Mouse (Mus musculus) liver, embryonic 12.5 days (tissue): ENCODE measurements around the gene Lix1. TPM values are rescaled to one million over a fixed set of nuclear protein-coding genes. Genes with fewer than 3 reads are reported as not detected.

Source experiments
- ATAC-seq: fragments of 200-750 bp; cut with Nextera tagmentation; 2 replicates; pipeline ENCODE4 v1.8.0; 2017; ENCODE audit warnings: moderate number of reproducible peaks, mild to moderate bottlenecking, moderate library complexity
- H3K27ac ChIP-seq: fragments of 300-500 bp; sonication (generic); 2 replicates; pipeline ENCODE4 v1.5.1; 2016; ENCODE audit warnings: mild to moderate bottlenecking
- H3K27me3 ChIP-seq: fragments of 300-500 bp; sonication (generic); replicated peaks from 2 replicates; pipeline ENCODE4 v1.6.1; 2016; ENCODE audit warnings: mild to moderate bottlenecking, moderate library complexity
- H3K36me3 ChIP-seq: fragments of 300-500 bp; sonication (generic); 2 replicates; pipeline ENCODE4 v1.6.1; 2016; ENCODE audit warnings: mild to moderate bottlenecking, moderate library complexity
- H3K4me1 ChIP-seq: fragments of 300-500 bp; sonication (generic); 2 replicates; pipeline ENCODE4 v1.6.1; 2016
- H3K4me2 ChIP-seq: fragments of 300-500 bp; sonication (generic); 2 replicates; pipeline ENCODE4 v1.6.1; 2016; ENCODE audit warnings: mild to moderate bottlenecking, moderate library complexity
- H3K4me3 ChIP-seq: fragments of 300-500 bp; sonication (generic); 2 replicates; pipeline ENCODE4 v1.5.1; 2016; ENCODE audit warnings: mild to moderate bottlenecking, moderate library complexity
- H3K9ac ChIP-seq: fragments of 300-500 bp; sonication (generic); 2 replicates; pipeline ENCODE4 v1.6.1; 2016; ENCODE audit warnings: mild to moderate bottlenecking, moderate library complexity
- H3K9me3 ChIP-seq: fragments of 300-500 bp; sonication (generic); replicated peaks from 2 replicates; pipeline ENCODE4 v1.6.1; 2016; ENCODE audit warnings: mild to moderate bottlenecking, moderate library complexity
- WGBS: fragments of 180-500 bp; shearing (Covaris S2); methylation state at CpG from one replicate; pipeline ENCODE4 v1.1.7; 2016; ENCODE audit not compliant: insufficient replicate concordance; 5-methylcytosine and 5-hydroxymethylcytosine counted together
- polyA plus RNA-seq: library from polyadenylated mRNA; unstranded; fragments of >200 nt; fragmentation: Nextera tagmentation; extraction: Ambion mirVana; gene quantifications from 2 replicates; pipeline ENCODE4 v1.2.1, GENCODE M21; 2016

The Lix1 gene
- polyA plus RNA-seq, 1 experiment from 2014 or later: 0.60 TPM

DNA sequence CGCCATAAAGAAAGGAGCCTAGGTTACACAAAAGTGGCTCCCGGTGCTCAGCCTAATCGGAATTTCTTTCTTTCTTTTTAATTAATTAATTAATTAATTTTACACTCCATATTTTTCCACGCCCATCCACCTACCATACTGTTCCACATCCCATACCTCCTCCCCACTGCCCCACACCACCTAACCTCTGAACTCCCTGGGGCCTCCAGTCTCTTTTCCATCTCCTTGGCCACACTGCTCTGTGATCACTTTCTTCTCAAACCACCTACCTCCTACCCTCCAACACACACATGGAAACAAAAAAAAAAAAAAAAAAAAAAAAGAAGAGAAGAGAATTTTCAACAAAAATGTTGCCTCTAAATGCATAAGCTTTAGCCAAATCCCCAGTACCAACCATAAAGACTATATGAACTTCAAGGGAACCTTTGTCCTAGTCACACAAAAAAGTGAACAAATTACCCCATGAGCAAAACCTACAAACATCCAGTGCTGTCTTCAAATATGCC, 22.9 kb downstream of the Lix1 start:
- Histone ChIP-seq H3K4me2 (no peak overlapping the region), H3K27ac (no peak overlapping the region), H3K36me3 (no peaks in the 10 kb centered on the region), H3K4me3 (no peak overlapping the region), H3K4me1 (no peaks in the 10 kb centered on the region), H3K27me3 (no peaks in the 10 kb centered on the region), H3K9ac (no peak overlapping the region), H3K9me3 (no peaks in the 10 kb centered on the region)
- no peak for ATAC-seq
- WGBS: 50% methylated on average over 4 of the region's 4 CpGs

DNA sequence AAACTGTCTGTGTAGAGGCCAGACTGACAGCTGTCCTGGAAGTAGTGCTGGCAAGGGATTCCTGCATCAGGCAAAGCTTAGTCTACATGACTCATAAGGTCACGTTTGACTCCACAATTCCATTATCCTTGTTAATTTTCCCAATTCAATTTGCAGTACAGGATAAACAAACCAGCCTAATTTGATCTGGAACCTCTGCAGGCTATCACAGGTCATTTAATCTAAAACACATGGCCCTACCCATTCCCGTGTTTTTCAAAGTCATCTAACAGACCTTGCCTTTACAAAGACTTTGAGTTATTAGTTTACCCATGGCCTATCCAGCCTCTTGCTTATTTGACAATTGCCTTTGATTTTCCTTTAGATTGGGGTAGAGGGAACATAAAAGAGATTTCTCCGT, 23.4 kb downstream of the Lix1 start:
- Histone ChIP-seq H3K4me1 (no peaks in the 10 kb centered on the region), H3K4me3 (no peak overlapping the region), H3K27ac (no peak overlapping the region), H3K4me2 (no peak overlapping the region), H3K36me3 (no peaks in the 10 kb centered on the region), H3K9ac (no peak overlapping the region), H3K27me3 (no peaks in the 10 kb centered on the region), H3K9me3 (no peaks in the 10 kb centered on the region)
- 48% methylated on average over 3 of the region's 3 CpGs for WGBS
- ATAC-seq: no peak

GRCm38 (mm10) chr17:17428888-17429287, 26.4 kb downstream of the Lix1 start:
- Histone ChIP-seq H3K9me3 (no peaks in the 10 kb centered on the region), H3K27ac (no peak overlapping the region), H3K4me3 (no peak overlapping the region), H3K4me1 (no peaks in the 10 kb centered on the region), H3K36me3 (no peaks in the 10 kb centered on the region), H3K4me2 (no peak overlapping the region), H3K9ac (no peak overlapping the region), H3K27me3 (no peaks in the 10 kb centered on the region)
- WGBS: 56% methylated on average over 2 of the region's 2 CpGs
- no peak for ATAC-seq

- no peak for ATAC-seq
- H3K4me2 ChIP-seq: no peak overlapping the region
- H3K4me3 ChIP-seq: no peak overlapping the region
- H3K36me3 ChIP-seq: no peaks in the 10 kb centered on the region
- H3K9ac ChIP-seq: no peak overlapping the region
- no peaks in the 10 kb centered on the region for H3K4me1 ChIP-seq
- no peaks in the 10 kb centered on the region for H3K9me3 ChIP-seq
- H3K27ac ChIP-seq: no peak overlapping the region
- H3K27me3 ChIP-seq: no peaks in the 10 kb centered on the region
- 63% methylated on average over 4 of the region's 4 CpGs for WGBS
Measured at GRCm38 (mm10) chr17:17433679-17434078, 31.2 kb downstream of the Lix1 start.

- Histone ChIP-seq H3K9ac (no peak overlapping the region), H3K36me3 (no peaks in the 10 kb centered on the region), H3K27ac (no peak overlapping the region), H3K4me3 (no peak overlapping the region), H3K4me1 (no peaks in the 10 kb centered on the region), H3K9me3 (no peaks in the 10 kb centered on the region), H3K4me2 (no peak overlapping the region), H3K27me3 (no peaks in the 10 kb centered on the region)
- ATAC-seq: no peak
Measured at GRCm38 (mm10) chr17:17438576-17439191, 36.2 kb downstream of the Lix1 start.

DNA sequence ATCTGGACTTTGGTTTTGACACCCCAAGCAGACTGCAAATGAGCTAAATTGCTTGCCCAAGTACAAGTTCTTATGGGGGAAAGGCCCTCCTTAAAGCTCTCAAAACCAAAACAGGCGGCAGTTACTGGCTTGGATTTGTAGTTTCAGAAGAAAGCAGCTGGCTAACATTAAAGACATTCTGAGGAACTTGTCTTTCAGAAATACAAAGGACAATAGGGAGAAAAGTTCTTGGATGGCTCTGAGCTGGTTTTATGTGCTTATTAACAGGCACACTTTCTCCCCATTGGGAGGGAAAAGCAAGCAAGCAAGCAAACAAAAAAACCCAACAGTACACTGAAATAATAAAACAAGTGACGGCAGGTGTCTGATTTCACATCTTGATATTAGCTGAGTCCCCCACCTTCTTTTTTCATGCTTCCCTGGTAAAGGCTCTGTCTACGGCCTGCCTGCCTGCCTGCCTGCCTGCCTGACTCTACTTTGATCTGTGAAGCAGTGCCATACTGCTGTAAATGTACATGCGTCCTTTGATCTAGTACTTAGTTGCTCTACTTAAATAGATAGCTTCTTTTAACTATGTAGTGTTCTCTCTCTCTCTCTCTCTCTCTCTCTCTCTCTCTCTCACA, 39.5 kb downstream of the Lix1 start:
- no peaks in the 10 kb centered on the region for H3K4me1 ChIP-seq
- no peaks in the 10 kb centered on the region for H3K27me3 ChIP-seq
- ATAC-seq: no peak
- no peak overlapping the region for H3K9ac ChIP-seq
- no peak overlapping the region for H3K27ac ChIP-seq
- no peak overlapping the region for H3K4me3 ChIP-seq
- H3K4me2 ChIP-seq: no peak overlapping the region
- H3K9me3 ChIP-seq: no peaks in the 10 kb centered on the region
- 56% methylated on average over 4 of the region's 4 CpGs for WGBS
- no peaks in the 10 kb centered on the region for H3K36me3 ChIP-seq

- 42% methylated on average over 3 of the region's 3 CpGs for WGBS
Measured at GRCm38 (mm10) chr17:17444297-17444886, 41.9 kb downstream of the Lix1 start.

GRCm38 (mm10) chr17:17446683-17447082, 44.2 kb downstream of the Lix1 start:
- no peak overlapping the region for H3K4me2 ChIP-seq
- no peaks in the 10 kb centered on the region; the same call in 1 of the 2 replicates for H3K27me3 ChIP-seq
- ATAC-seq: no peak
- H3K4me1 ChIP-seq: no peaks in the 10 kb centered on the region
- no peak overlapping the region for H3K27ac ChIP-seq
- H3K9ac ChIP-seq: no peak overlapping the region
- no peaks in the 10 kb centered on the region for H3K36me3 ChIP-seq
- 64% methylated on average over 3 of the region's 3 CpGs for WGBS
- H3K4me3 ChIP-seq: no peak overlapping the region
- H3K9me3 ChIP-seq: no peaks in the 10 kb centered on the region

More at GRCm38 (mm10) chr17:17444297-17444886, 41.9 kb downstream of the Lix1 start:
- Histone ChIP-seq H3K4me1 (no peaks in the 10 kb centered on the region), H3K4me2 (no peak overlapping the region), H3K36me3 (no peaks in the 10 kb centered on the region), H3K9me3 (no peaks in the 10 kb centered on the region), H3K27me3 (no peaks in the 10 kb centered on the region; the same call in 1 of the 2 replicates), H3K9ac (no peak overlapping the region), H3K4me3 (no peak overlapping the region), H3K27ac (no peak overlapping the region)
- no peak for ATAC-seq

GRCm38 (mm10) chr17:17447821-17448220, 45.3 kb downstream of the Lix1 start:
- no peaks in the 10 kb centered on the region for H3K9me3 ChIP-seq
- no peaks in the 10 kb centered on the region for H3K36me3 ChIP-seq
- WGBS: 64% methylated on average over 5 of the region's 5 CpGs
- H3K27me3 ChIP-seq: no peaks in the 10 kb centered on the region; the same call in 1 of the 2 replicates
- ATAC-seq: no peak
- no peak overlapping the region for H3K27ac ChIP-seq
- H3K9ac ChIP-seq: no peak overlapping the region
- no peaks in the 10 kb centered on the region for H3K4me1 ChIP-seq
- H3K4me3 ChIP-seq: no peak overlapping the region
- H3K4me2 ChIP-seq: no peak overlapping the region

GRCm38 (mm10) chr17:17448737-17449440, 46.4 kb downstream of the Lix1 start:
- peak; percentile 40; the same call in 1 of the 2 replicates for ATAC-seq
- Histone ChIP-seq H3K36me3 (no peaks in the 10 kb centered on the region), H3K27me3 (no peaks in the 10 kb centered on the region; the same call in 1 of the 2 replicates), H3K9ac (no peak overlapping the region), H3K4me2 (peak overlapping the region; percentile 45), H3K4me1 (no peaks in the 10 kb centered on the region), H3K27ac (no peak overlapping the region), H3K9me3 (no peaks in the 10 kb centered on the region), H3K4me3 (peak overlapping the region; percentile 20)
- 4% methylated on average over 17 of the region's 17 CpGs for WGBS

DNA sequence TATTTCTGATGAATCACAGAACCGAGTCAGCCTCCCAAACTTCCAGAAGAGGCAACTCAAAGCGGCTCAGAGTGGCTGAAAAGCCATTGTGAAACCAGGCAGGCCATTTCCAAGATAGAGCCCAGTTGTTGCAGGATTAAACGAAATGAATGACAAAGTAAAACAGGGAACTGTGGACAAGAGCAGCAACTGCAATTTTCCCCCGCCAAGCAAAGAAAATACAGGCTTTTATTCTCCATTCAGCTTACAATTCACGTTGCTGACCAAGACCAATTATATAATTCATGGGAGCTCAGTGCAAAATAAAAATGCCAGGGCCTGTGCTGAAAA, 46.9 kb downstream of the Lix1 start:
- Histone ChIP-seq H3K4me3 (no peak overlapping the region), H3K4me1 (no peaks in the 10 kb centered on the region), H3K4me2 (peak overlapping the region; percentile 45), H3K36me3 (no peaks in the 10 kb centered on the region), H3K27me3 (no peaks in the 10 kb centered on the region; the same call in 1 of the 2 replicates), H3K27ac (no peak overlapping the region), H3K9ac (no peak overlapping the region), H3K9me3 (no peaks in the 10 kb centered on the region)
- no peak for ATAC-seq
- 17% methylated on average over 5 of the region's 5 CpGs for WGBS

- WGBS: 56% methylated on average over 1 of the region's 1 CpGs
- Histone ChIP-seq H3K9me3 (no peaks in the 10 kb centered on the region), H3K27ac (no peak overlapping the region), H3K36me3 (no peaks in the 10 kb centered on the region), H3K4me1 (no peaks in the 10 kb centered on the region), H3K4me2 (no peak overlapping the region), H3K9ac (no peak overlapping the region), H3K27me3 (no peaks in the 10 kb centered on the region; the same call in 1 of the 2 replicates), H3K4me3 (no peak overlapping the region)
- no peak for ATAC-seq
Measured at GRCm38 (mm10) chr17:17451102-17451501, 48.6 kb downstream of the Lix1 start.
